Mouse (Mus musculus) lung, adult 10 weeks (tissue): ENCODE data around the gene Vcam1. TPM values are rescaled to one million over a fixed set of nuclear protein-coding genes. Genes with fewer than 3 reads are reported as not detected.

Experiments used
- polyA plus RNA-seq: library from polyadenylated mRNA; stranded (reverse); fragments of 350-450 nt; fragmentation: Illumina TruSeq; extraction: RNeasy Lipid Tissue Mini Kit (QIAGEN cat#74804); gene quantifications from one replicate; pipeline ENCODE4 v1.2.3, GENCODE M21; 2014; ENCODE audit warnings: low read depth, low replicate concordance; ENCODE audit not compliant: insufficient read depth

The Vcam1 gene
- 34.5 TPM for polyA plus RNA-seq

GRCm38 (mm10) chr3:116129259-116129738 lies at the start of gene Vcam1:
TSS of gene Vcam1 (minus strand) at chr3:116129688.

Other genes with a start within 250 kb of the Vcam1 start
- gene Dph5, start 241.9 kb downstream of the Vcam1 start, polyA plus RNA-seq: 7.8 TPM
- gene Slc30a7, start 122.3 kb downstream of the Vcam1 start, polyA plus RNA-seq: 11.0 TPM
- gene Extl2, start 122.2 kb downstream of the Vcam1 start, polyA plus RNA-seq: 6.1 TPM
- 0.74 TPM for gene Gpr88, start 123.8 kb upstream of the Vcam1 start, polyA plus RNA-seq